Mouse (Mus musculus) intestine, embryonic 14.5 days (tissue): ENCODE measurements at regions not wholly inside any gene's neighbourhood (a gene's known extent, or its start where the extent isn't known, plus 50 kb on each side); places are given as distances from the start of the nearest gene placed in this dataset.

Experiments
- ATAC-seq: fragments of 200-750 bp; cut with Nextera tagmentation; replicated peaks from 2 replicates; pipeline ENCODE4 v1.8.0; 2017; ENCODE audit warnings: low read depth, moderate number of reproducible peaks, moderate TSS enrichment, moderate library complexity; ENCODE audit not compliant: low FRiP score, low TSS enrichment
- DNase-seq: peaks from one replicate; pipeline ENCODE4 v3.0.0-alpha.2; 2018; ENCODE audit warnings: low spot score
- H3K27ac ChIP-seq: fragments of 300-500 bp; sonication (generic); 2 replicates; pipeline ENCODE4 v1.5.1; 2014; ENCODE audit warnings: low read depth, mild to moderate bottlenecking, control low read depth
- H3K27me3 ChIP-seq: fragments of 300-500 bp; sonication (generic); replicated peaks from 2 replicates; pipeline ENCODE4 v1.6.1; 2014; ENCODE audit warnings: low read length, control low read depth; ENCODE audit not compliant: control insufficient read depth, insufficient read depth
- H3K36me3 ChIP-seq: fragments of 300-500 bp; sonication (generic); 2 replicates; pipeline ENCODE4 v1.6.1; 2014; ENCODE audit warnings: low read length, control low read depth; ENCODE audit not compliant: control insufficient read depth, insufficient read depth
- H3K4me1 ChIP-seq: fragments of 300-500 bp; sonication (generic); replicated peaks from 2 replicates; pipeline ENCODE4 v1.6.1; 2014; ENCODE audit warnings: low read length, control low read depth, mixed read lengths; ENCODE audit not compliant: control insufficient read depth, insufficient read depth
- H3K4me2 ChIP-seq: fragments of 300-500 bp; sonication (generic); 2 replicates; pipeline ENCODE4 v1.6.1; 2014; ENCODE audit warnings: low read length
- H3K4me3 ChIP-seq: fragments of 300-500 bp; sonication (generic); 2 replicates; pipeline ENCODE4 v1.5.1; 2014; ENCODE audit warnings: low read depth, low read length, control low read depth, mixed read lengths
- H3K9ac ChIP-seq: fragments of 300-500 bp; sonication (generic); 2 replicates; pipeline ENCODE4 v1.6.1; 2014; ENCODE audit warnings: mild to moderate bottlenecking, low read length
- H3K9me3 ChIP-seq: fragments of 300-500 bp; sonication (generic); 2 replicates; pipeline ENCODE4 v1.6.1; 2016; ENCODE audit warnings: low read length, control low read depth; ENCODE audit not compliant: control insufficient read depth
- WGBS: fragments of 180-500 bp; shearing (Covaris S2); extraction: QIAGEN DNeasy Blood & Tissue Kit; methylation state at CpG from one replicate; pipeline ENCODE4 v1.1.7; 2014; 5-methylcytosine and 5-hydroxymethylcytosine counted together

- ATAC-seq = no peak; the same call in 1 of the 2 replicates
- Histone ChIP-seq H3K9ac (no peak overlapping the region), H3K36me3 (no peaks in the 10 kb centered on the region), H3K27ac (no peak overlapping the region), H3K4me3 (no peak overlapping the region), H3K4me2 (no peak overlapping the region), H3K9me3 (no peaks in the 10 kb centered on the region), H3K27me3 (no peaks in the 10 kb centered on the region), H3K4me1 (no peaks in the 10 kb centered on the region)
- 7% methylated on average over 5 of the region's 5 CpGs for WGBS
- peak; percentile 66 for DNase-seq
These were observed 589.3 kb downstream of the Kcnj3 start for GRCm38 (mm10) chr2:56025059-56025458.

DNA sequence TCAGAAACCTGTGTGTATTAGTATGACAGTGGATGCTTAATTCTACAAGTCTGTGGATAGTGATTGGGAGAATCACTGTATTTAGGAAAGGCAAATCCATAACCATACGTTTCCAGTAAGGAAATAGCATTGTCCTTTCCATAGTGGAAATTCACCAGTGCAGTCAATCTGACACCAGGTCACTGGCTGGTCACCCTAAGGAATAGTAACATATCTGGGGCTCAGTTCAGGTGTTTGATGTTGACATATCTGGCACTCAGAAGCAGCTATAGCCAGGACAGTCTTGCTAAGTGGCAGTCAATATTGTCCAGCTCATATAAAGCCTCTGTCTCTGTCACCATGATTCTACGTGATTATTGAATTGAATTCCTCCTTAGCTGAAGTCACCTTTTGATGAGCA is 593.2 kb downstream of the Kcnj3 start:
- 74% methylated on average over 2 of the region's 2 CpGs for WGBS
- no peak for DNase-seq
- Histone ChIP-seq H3K9me3 (no peaks in the 10 kb centered on the region), H3K9ac (no peak overlapping the region), H3K4me3 (no peak overlapping the region), H3K4me1 (no peaks in the 10 kb centered on the region), H3K27ac (no peak overlapping the region), H3K4me2 (no peak overlapping the region), H3K36me3 (no peaks in the 10 kb centered on the region), H3K27me3 (no peaks in the 10 kb centered on the region)
- no peak for ATAC-seq
